Mouse (Mus musculus) midbrain, embryonic 11.5 days (tissue): ENCODE data around the gene Synpo2. TPM values are rescaled to one million over a fixed set of nuclear protein-coding genes. Genes with fewer than 3 reads are reported as not detected.

Source experiments
- ATAC-seq: fragments of 200-750 bp; cut with Nextera tagmentation; 2 replicates; pipeline ENCODE4 v1.8.0; 2017; ENCODE audit warnings: moderate TSS enrichment, moderate library complexity; ENCODE audit not compliant: low FRiP score
- DNase-seq: peaks from one replicate; pipeline ENCODE4 v3.0.0; 2015; ENCODE audit warnings: low spot score; ENCODE audit errors: missing footprints
- H3K27ac ChIP-seq: fragments of 300-500 bp; sonication (generic); 2 replicates; pipeline ENCODE4 v1.5.1; 2014; ENCODE audit warnings: low read depth, low read length
- H3K27me3 ChIP-seq: fragments of 300-500 bp; sonication (generic); 2 replicates; pipeline ENCODE4 v1.6.1; 2014; ENCODE audit warnings: mild to moderate bottlenecking, low read length, moderate library complexity, mixed read lengths; ENCODE audit not compliant: control insufficient read depth, insufficient read depth
- H3K36me3 ChIP-seq: fragments of 300-500 bp; sonication (generic); 2 replicates; pipeline ENCODE4 v1.6.1; 2014; ENCODE audit warnings: mild to moderate bottlenecking, low read length, moderate library complexity, mixed read lengths; ENCODE audit not compliant: control insufficient read depth, insufficient read depth
- H3K4me1 ChIP-seq: fragments of 300-500 bp; sonication (generic); 2 replicates; pipeline ENCODE4 v1.6.1; 2014; ENCODE audit warnings: low read length; ENCODE audit not compliant: control insufficient read depth, insufficient read depth
- H3K4me2 ChIP-seq: fragments of 300-500 bp; sonication (generic); 2 replicates; pipeline ENCODE4 v1.6.1; 2014; ENCODE audit warnings: mild to moderate bottlenecking, moderate library complexity
- H3K4me3 ChIP-seq: fragments of 300-500 bp; sonication (generic); 2 replicates; pipeline ENCODE4 v1.5.1; 2014; ENCODE audit warnings: low read depth, low read length
- H3K9ac ChIP-seq: fragments of 300-500 bp; sonication (generic); 2 replicates; pipeline ENCODE4 v1.6.1; 2014; ENCODE audit warnings: low read length
- H3K9me3 ChIP-seq: fragments of 300-500 bp; sonication (generic); 2 replicates; pipeline ENCODE4 v1.6.1; 2016; ENCODE audit warnings: low read length; ENCODE audit not compliant: control insufficient read depth
- WGBS: fragments of 180-500 bp; shearing (Covaris S2); extraction: QIAGEN DNeasy Blood & Tissue Kit; methylation state at CpG from one replicate; pipeline ENCODE4 v1.1.7; 2014; 5-methylcytosine and 5-hydroxymethylcytosine counted together
- polyA plus RNA-seq: library from polyadenylated mRNA; unstranded; fragments of >200 nt; fragmentation: Nextera tagmentation; extraction: Ambion mirVana; gene quantifications from 2 replicates; pipeline ENCODE4 v1.2.1, GENCODE M21; 2014

Synpo2 gene
- polyA plus RNA-seq, 1 experiment from 2014 or later, result 4.8 TPM

GRCm38 (mm10) chr3:123256181-123257101 lies 20.5 kb upstream of the Synpo2 start:
- Histone ChIP-seq H3K4me3 (no peak overlapping the region), H3K9me3 (no peaks in the 10 kb centered on the region), H3K27me3 (no peaks in the 10 kb centered on the region), H3K4me2 (no peak overlapping the region), H3K9ac (no peak overlapping the region), H3K4me1 (no peaks in the 10 kb centered on the region), H3K27ac (no peak overlapping the region), H3K36me3 (no peaks in the 10 kb centered on the region)
- WGBS, result 80% methylated on average over 11 of the region's 11 CpGs
- DNase-seq, result no peak
- no peak for ATAC-seq

- Histone ChIP-seq H3K9ac (no peak overlapping the region), H3K9me3 (no peaks in the 10 kb centered on the region), H3K36me3 (no peaks in the 10 kb centered on the region), H3K4me3 (no peak overlapping the region), H3K4me2 (no peak overlapping the region), H3K27ac (no peak overlapping the region), H3K4me1 (no peaks in the 10 kb centered on the region), H3K27me3 (no peaks in the 10 kb centered on the region)
- ATAC-seq (no peak), DNase-seq (no peak)
- 76% methylated on average over 4 of the region's 4 CpGs for WGBS
Observed at GRCm38 (mm10) chr3:123245646-123246045, 9.7 kb upstream of the Synpo2 start.

- no peak for ATAC-seq
- Histone ChIP-seq H3K9ac (no peak overlapping the region), H3K27ac (no peak overlapping the region), H3K36me3 (no peaks in the 10 kb centered on the region), H3K4me2 (no peak overlapping the region), H3K4me1 (no peaks in the 10 kb centered on the region), H3K4me3 (no peak overlapping the region), H3K9me3 (no peaks in the 10 kb centered on the region), H3K27me3 (no peaks in the 10 kb centered on the region)
- WGBS, result 62% methylated on average over 5 of the region's 5 CpGs
- no peak for DNase-seq
Observed at GRCm38 (mm10) chr3:123244376-123244775, 8.4 kb upstream of the Synpo2 start.

GRCm38 (mm10) chr3:123237446-123237845 lies 1.5 kb upstream of the Synpo2 start:
- H3K4me1 ChIP-seq, result peaks cover 4% of the 10 kb centered on the region; the same call in 1 of the 2 replicates
- H3K27ac ChIP-seq, result no peak overlapping the region
- ATAC-seq, result no peak

GRCm38 (mm10) chr3:123237039-123237438 lies 1.1 kb upstream of the Synpo2 start:
- Histone ChIP-seq H3K4me1 (peaks cover 4% of the 10 kb centered on the region; the same call in 1 of the 2 replicates), H3K27ac (no peak overlapping the region), H3K9me3 (no peaks in the 10 kb centered on the region), H3K27me3 (peaks cover 3% of the 10 kb centered on the region), H3K36me3 (no peaks in the 10 kb centered on the region), H3K9ac (no peak overlapping the region), H3K4me3 (no peak overlapping the region), H3K4me2 (no peak overlapping the region)
- WGBS, result 29% methylated on average over 7 of the region's 7 CpGs
- ATAC-seq (no peak), DNase-seq (peak; percentile 84)

More at GRCm38 (mm10) chr3:123237446-123237845, 1.5 kb upstream of the Synpo2 start:
- H3K27me3 ChIP-seq, result peaks cover 3% of the 10 kb centered on the region
- H3K4me2 ChIP-seq, result no peak overlapping the region
- H3K9me3 ChIP-seq, result no peaks in the 10 kb centered on the region
- no peaks in the 10 kb centered on the region for H3K36me3 ChIP-seq
- H3K9ac ChIP-seq, result no peak overlapping the region
- DNase-seq, result peak; percentile 83
- H3K4me3 ChIP-seq, result no peak overlapping the region

GRCm38 (mm10) chr3:123235495-123235894 lies 454 bp downstream of the Synpo2 start:
- Histone ChIP-seq H3K9me3 (no peaks in the 10 kb centered on the region), H3K4me3 (peak overlapping the region; percentile 40), H3K4me2 (peak overlapping the region; percentile 78), H3K27me3 (peaks cover 3% of the 10 kb centered on the region), H3K36me3 (no peaks in the 10 kb centered on the region), H3K27ac (no peak overlapping the region), H3K4me1 (peaks cover 4% of the 10 kb centered on the region; the same call in 1 of the 2 replicates), H3K9ac (peak overlapping the region; percentile 61)
- 20% methylated on average over 7 of the region's 7 CpGs for WGBS
- no peak for ATAC-seq
- DNase-seq, result peak; percentile 84

GRCm38 (mm10) chr3:123234191-123234836 lies 1.6 kb downstream of the Synpo2 start:
- Histone ChIP-seq H3K9ac (no peak overlapping the region), H3K36me3 (no peaks in the 10 kb centered on the region), H3K4me2 (no peak overlapping the region), H3K4me3 (no peak overlapping the region), H3K9me3 (no peaks in the 10 kb centered on the region), H3K27me3 (peaks cover 3% of the 10 kb centered on the region), H3K27ac (no peak overlapping the region), H3K4me1 (peaks cover 4% of the 10 kb centered on the region; the same call in 1 of the 2 replicates)
- peak; percentile 84 for DNase-seq
- WGBS, result 48% methylated on average over 16 of the region's 16 CpGs
- ATAC-seq, result no peak

- DNase-seq, result peak; percentile 79
- Histone ChIP-seq H3K4me1 (peaks cover 4% of the 10 kb centered on the region; the same call in 1 of the 2 replicates), H3K27me3 (peaks cover 3% of the 10 kb centered on the region)
Observed at GRCm38 (mm10) chr3:123231639-123232038, 4.3 kb downstream of the Synpo2 start.

GRCm38 (mm10) chr3:123227276-123227675 lies 8.7 kb downstream of the Synpo2 start:
- Histone ChIP-seq H3K4me2 (no peak overlapping the region), H3K27me3 (no peaks in the 10 kb centered on the region), H3K4me3 (no peak overlapping the region), H3K9ac (no peak overlapping the region), H3K27ac (no peak overlapping the region), H3K9me3 (no peaks in the 10 kb centered on the region), H3K4me1 (no peaks in the 10 kb centered on the region), H3K36me3 (no peaks in the 10 kb centered on the region)
- ATAC-seq (no peak), DNase-seq (no peak)
- 88% methylated on average over 3 of the region's 3 CpGs for WGBS

More at GRCm38 (mm10) chr3:123231639-123232038, 4.3 kb downstream of the Synpo2 start:
- H3K4me3 ChIP-seq, result no peak overlapping the region
- H3K27ac ChIP-seq, result no peak overlapping the region
- no peak overlapping the region for H3K9ac ChIP-seq
- no peak overlapping the region for H3K4me2 ChIP-seq
- H3K36me3 ChIP-seq, result no peaks in the 10 kb centered on the region
- WGBS, result 83% methylated on average over 2 of the region's 2 CpGs
- ATAC-seq, result no peak
- H3K9me3 ChIP-seq, result no peaks in the 10 kb centered on the region
